Mouse (Mus musculus) CD4-positive naive resting alpha-beta T cell, adult 76 days (primary cell): ENCODE measurements around the gene Gm4907. TPM values are rescaled to one million over a fixed set of nuclear protein-coding genes. Genes with fewer than 3 reads are reported as not detected.

Experiments used
- total RNA-seq: library from RNA; stranded (reverse); gene quantifications from one replicate; pipeline ENCODE4 v1.2.4, GENCODE M21; 2023

Gene Gm4907
- total RNA-seq = not detected

DNA sequence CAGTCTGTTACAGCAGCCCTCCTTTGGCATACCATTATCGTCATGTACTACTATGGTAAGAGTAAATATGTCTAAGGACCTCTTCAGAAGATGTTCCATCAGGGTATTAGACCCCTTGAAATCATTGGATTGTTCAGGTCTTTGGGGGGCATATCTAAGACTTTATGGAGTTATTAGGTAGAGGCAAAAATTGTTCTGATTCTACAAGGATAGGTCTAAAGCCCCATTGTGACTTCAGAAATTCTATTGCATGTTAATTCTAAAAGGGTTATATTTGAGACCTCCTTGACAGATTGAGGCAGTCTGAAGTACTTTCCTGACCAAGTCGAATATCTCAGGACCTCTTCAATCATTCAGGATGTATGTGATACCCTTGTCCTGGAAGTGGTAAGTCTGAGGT lies at the start of gene Gm4907:
TSS of gene Gm4907 (plus strand) at position 301 of the 400 bp plus-strand sequence.

Other genes with a start within 250 kb of the Gm4907 start
- gene Wdr44, start 189.5 kb upstream of the Gm4907 start, total RNA-seq = 39.7 TPM
- not detected for gene Gm4985, start 76.4 kb downstream of the Gm4907 start, total RNA-seq